Mouse (Mus musculus) kidney, postnatal 0 days (tissue): ENCODE measurements at regions not wholly inside any gene's neighbourhood (a gene's known extent, or its start where the extent isn't known, plus 50 kb on each side); places are given as distances from the start of the nearest gene placed in this dataset.

Source experiments
- ATAC-seq: fragments of 200-750 bp; cut with Nextera tagmentation; replicated peaks from 2 replicates; pipeline ENCODE4 v1.8.0; 2017; ENCODE audit warnings: low read depth, moderate number of reproducible peaks, moderate TSS enrichment, moderate library complexity; ENCODE audit not compliant: low FRiP score
- DNase-seq: peaks from one replicate; pipeline ENCODE4 v3.0.0-alpha.2; 2016; ENCODE audit warnings: low spot score
- H3K27ac ChIP-seq: fragments of 300-500 bp; sonication (generic); 2 replicates; pipeline ENCODE4 v1.5.1; 2014; ENCODE audit warnings: mild to moderate bottlenecking
- H3K27me3 ChIP-seq: fragments of 300-500 bp; sonication (generic); 2 replicates; pipeline ENCODE4 v1.6.1; 2014; ENCODE audit warnings: low read length, mixed read lengths; ENCODE audit not compliant: insufficient read depth
- H3K36me3 ChIP-seq: fragments of 300-500 bp; sonication (generic); 2 replicates; pipeline ENCODE4 v1.6.1; 2014; ENCODE audit warnings: low read length, mixed read lengths; ENCODE audit not compliant: insufficient read depth
- H3K4me1 ChIP-seq: fragments of 300-500 bp; sonication (generic); replicated peaks from 2 replicates; pipeline ENCODE4 v1.6.1; 2014; ENCODE audit warnings: antibody characterized with exemption, low read length, mixed read lengths; ENCODE audit not compliant: insufficient read depth
- H3K4me2 ChIP-seq: fragments of 300-500 bp; sonication (generic); 2 replicates; pipeline ENCODE4 v1.6.1; 2014; ENCODE audit warnings: mild to moderate bottlenecking, low read length, moderate library complexity, mixed read lengths
- H3K4me3 ChIP-seq: fragments of 300-500 bp; sonication (generic); replicated peaks from 2 replicates; pipeline ENCODE4 v1.5.1; 2014; ENCODE audit warnings: low read depth, low read length
- H3K9ac ChIP-seq: fragments of 300-500 bp; sonication (generic); 2 replicates; pipeline ENCODE4 v1.6.1; 2014; ENCODE audit warnings: low read depth, low read length
- H3K9me3 ChIP-seq: fragments of 300-500 bp; sonication (generic); replicated peaks from 2 replicates; pipeline ENCODE4 v1.6.1; 2016; ENCODE audit warnings: low read length, inconsistent platforms, mixed read lengths
- CTCF ChIP-seq: IDR thresholded peaks from 2 replicates; pipeline ENCODE4 v1.5.1; 2016; ENCODE audit warnings: antibody characterized with exemption, low read depth, mild to moderate bottlenecking, moderate library complexity
- WGBS: fragments of 180-500 bp; shearing (Covaris S2); extraction: QIAGEN DNeasy Blood & Tissue Kit; methylation state at CpG from one replicate; pipeline ENCODE4 v1.1.7; 2014; 5-methylcytosine and 5-hydroxymethylcytosine counted together

GRCm38 (mm10) chr7:78971644-78972313 lies 58.6 kb downstream of the Isg20 start:
- H3K4me1 ChIP-seq = no peaks in the 10 kb centered on the region
- H3K9me3 ChIP-seq = no peaks in the 10 kb centered on the region
- no peak overlapping the region for H3K4me3 ChIP-seq
- DNase-seq (no peak), ATAC-seq (no peak)
- H3K4me2 ChIP-seq = no peak overlapping the region
- H3K9ac ChIP-seq = no peak overlapping the region
- 43% methylated on average over 12 of the region's 12 CpGs for WGBS
- no peak overlapping the region for H3K27ac ChIP-seq
- H3K36me3 ChIP-seq = no peaks in the 10 kb centered on the region
- no peak for TF ChIP-seq CTCF
- no peaks in the 10 kb centered on the region for H3K27me3 ChIP-seq

DNA sequence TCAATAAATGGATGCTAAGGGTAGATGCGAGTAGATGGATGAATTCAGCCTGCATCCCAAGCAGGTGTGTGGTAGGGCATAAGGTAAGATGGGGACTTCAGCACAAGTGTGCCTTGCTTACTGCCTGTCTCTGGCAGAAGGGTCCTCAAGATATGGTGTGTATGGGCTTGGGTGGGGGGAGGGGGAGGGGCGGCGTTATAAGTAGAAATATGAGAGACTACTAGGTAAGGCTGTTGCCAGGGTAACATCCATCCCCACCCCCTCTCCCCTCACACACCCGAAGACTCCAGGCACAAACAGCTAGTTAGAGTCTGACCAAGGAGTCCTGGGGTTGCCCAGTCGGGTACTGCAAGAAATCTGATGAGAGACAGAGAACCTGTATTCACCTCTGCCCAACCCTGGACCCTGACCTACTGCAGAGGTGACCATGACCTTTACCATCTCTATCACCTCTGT lies 63.5 kb upstream of the Acan start:
- H3K9me3 ChIP-seq = no peaks in the 10 kb centered on the region
- no peaks in the 10 kb centered on the region for H3K36me3 ChIP-seq
- ATAC-seq = peak; percentile 52
- peak overlapping the region; percentile 31; the same call in 1 of the 2 replicates for H3K9ac ChIP-seq
- H3K4me2 ChIP-seq = peak overlapping the region; percentile 52
- H3K27me3 ChIP-seq = no peaks in the 10 kb centered on the region
- H3K27ac ChIP-seq = no peak overlapping the region
- H3K4me1 ChIP-seq = no peaks in the 10 kb centered on the region
- H3K4me3 ChIP-seq = peak overlapping the region; percentile 15; the same call in 1 of the 2 replicates
- TF ChIP-seq CTCF = no peak
- DNase-seq = no peak
- WGBS = 37% methylated on average over 5 of the region's 5 CpGs

DNA sequence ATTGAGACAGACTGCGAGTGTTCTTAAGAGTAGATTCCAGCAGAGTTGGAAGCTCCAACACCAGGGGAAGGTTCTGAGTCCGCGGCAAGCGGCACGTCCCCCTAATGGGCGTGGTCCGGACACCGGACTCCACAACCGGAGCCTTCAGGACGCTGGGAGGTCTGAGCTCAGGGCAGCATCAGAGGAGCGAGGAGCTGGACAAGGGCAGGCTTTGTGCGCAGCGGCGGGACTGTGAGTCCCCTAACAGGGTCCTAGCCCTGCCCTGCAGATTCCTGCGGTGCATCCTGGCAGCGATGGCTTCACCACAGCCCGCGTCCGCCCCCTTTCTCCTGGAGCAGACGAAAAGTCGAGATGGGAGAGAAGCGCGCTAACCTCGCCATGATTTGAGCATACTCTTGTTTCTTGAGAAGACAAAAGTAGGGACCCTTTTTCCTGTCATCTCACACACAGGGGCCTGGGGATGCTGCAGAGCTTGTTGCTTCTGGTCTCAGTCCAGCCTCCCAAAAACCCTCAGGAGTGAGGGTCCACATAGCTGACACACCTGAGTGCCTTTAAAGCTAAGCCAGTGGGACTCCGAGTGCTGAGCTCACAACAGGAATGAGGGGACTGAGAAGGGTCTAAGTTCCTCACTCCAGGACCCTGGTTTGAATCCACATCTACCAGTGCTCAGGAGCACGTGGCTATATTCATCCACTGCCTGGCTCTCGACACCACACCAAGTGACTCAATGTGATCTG lies 62.8 kb upstream of the Acan start:
- Histone ChIP-seq H3K4me3 (peak overlapping the region; percentile 15), H3K9me3 (no peaks in the 10 kb centered on the region), H3K4me2 (peak overlapping the region; percentile 52), H3K9ac (peak overlapping the region; percentile 31), H3K36me3 (no peaks in the 10 kb centered on the region), H3K27ac (no peak overlapping the region), H3K4me1 (no peaks in the 10 kb centered on the region), H3K27me3 (no peaks in the 10 kb centered on the region)
- no peak for TF ChIP-seq CTCF
- ATAC-seq (peak; percentile 76), DNase-seq (peak; percentile 81)
- 3% methylated on average over 27 of the region's 27 CpGs for WGBS

GRCm38 (mm10) chr7:78992991-78993390 lies 60.3 kb upstream of the Acan start:
- 76% methylated on average over 7 of the region's 7 CpGs for WGBS
- TF ChIP-seq CTCF = no peak
- no peak overlapping the region for H3K4me2 ChIP-seq
- H3K36me3 ChIP-seq = no peaks in the 10 kb centered on the region
- H3K4me1 ChIP-seq = no peaks in the 10 kb centered on the region
- H3K9me3 ChIP-seq = no peaks in the 10 kb centered on the region
- H3K27ac ChIP-seq = no peak overlapping the region
- H3K27me3 ChIP-seq = no peaks in the 10 kb centered on the region
- no peak for ATAC-seq
- no peak overlapping the region for H3K4me3 ChIP-seq
- no peak for DNase-seq
- H3K9ac ChIP-seq = no peak overlapping the region

DNA sequence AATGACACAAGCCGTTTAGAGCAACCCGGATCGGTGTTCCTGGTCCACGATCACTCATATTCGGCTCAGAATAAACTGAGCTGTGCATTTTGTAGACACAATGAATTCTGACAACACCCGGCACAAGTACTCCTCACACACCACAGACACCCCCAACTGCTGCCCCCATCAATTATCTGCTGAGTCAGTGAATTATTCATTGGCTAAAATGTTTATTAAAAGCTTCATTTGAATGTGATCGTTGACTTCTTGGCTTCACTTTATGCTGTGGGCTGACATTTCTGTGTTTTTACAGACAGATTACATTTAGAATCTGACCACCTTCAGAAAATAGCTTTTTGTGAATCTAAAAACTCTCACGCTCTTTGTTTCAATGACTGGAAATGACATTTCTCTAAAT lies 59.1 kb upstream of the Acan start:
- ATAC-seq (no peak), DNase-seq (no peak)
- Histone ChIP-seq H3K27ac (no peak overlapping the region), H3K27me3 (no peaks in the 10 kb centered on the region), H3K4me2 (no peak overlapping the region), H3K9ac (no peak overlapping the region), H3K4me3 (no peak overlapping the region), H3K9me3 (no peaks in the 10 kb centered on the region), H3K4me1 (no peaks in the 10 kb centered on the region), H3K36me3 (no peaks in the 10 kb centered on the region)
- 86% methylated on average over 8 of the region's 8 CpGs for WGBS
- TF ChIP-seq CTCF = no peak

DNA sequence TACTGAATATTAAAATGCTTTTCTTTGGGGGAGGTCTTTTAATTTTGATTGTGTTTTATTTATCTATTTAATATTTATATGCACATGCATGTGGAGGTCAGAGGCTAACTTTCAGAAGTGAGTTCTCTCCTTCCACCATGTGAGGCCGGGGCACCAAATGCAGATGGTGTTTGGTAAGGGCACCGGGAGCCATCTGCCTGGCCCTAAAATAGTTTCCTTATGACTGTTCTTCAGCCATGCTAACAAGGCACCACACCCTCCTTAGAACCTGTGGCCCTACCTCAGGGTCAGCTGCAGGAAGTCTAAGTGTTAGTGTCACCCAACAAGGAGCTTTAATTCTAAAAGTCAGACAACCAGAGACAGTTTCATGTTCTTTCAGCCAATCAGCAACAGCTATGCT lies 58.2 kb upstream of the Acan start:
- Histone ChIP-seq H3K27ac (no peak overlapping the region), H3K4me1 (no peaks in the 10 kb centered on the region), H3K4me2 (no peak overlapping the region), H3K9me3 (no peaks in the 10 kb centered on the region), H3K4me3 (no peak overlapping the region), H3K36me3 (no peaks in the 10 kb centered on the region), H3K27me3 (no peaks in the 10 kb centered on the region), H3K9ac (no peak overlapping the region)
- no peak for DNase-seq
- ATAC-seq = no peak
- 75% methylated on average over 2 of the region's 2 CpGs for WGBS
- no peak for TF ChIP-seq CTCF
